ENCODE assay signal across 8 mouse cellular contexts in genomic region chr13:73512776-73513673, GRCm38 (mm10). TPM values are rescaled to one million over a fixed set of nuclear protein-coding genes. Genes with fewer than 3 reads are reported as not detected.
DNase-seq lines count a peak whose midpoint lies in the region; ATAC-seq and TF ChIP-seq lines count a peak whose summit lies in the region.

No protein-coding gene starts in this region.

- H3K27ac ChIP-seq in kidney, postnatal 0 days = no peak overlapping the region
- no peak overlapping the region for H3K27ac ChIP-seq in liver, adult 2 months (replicated peaks; ENCODE audit: insufficient read depth, low read depth, low read length)
- no peak overlapping the region for H3K27ac ChIP-seq in stomach, embryonic 16.5 days (ENCODE audit: low read length)

- H3K27me3 ChIP-seq in kidney, postnatal 0 days (ENCODE audit: insufficient read depth, low read length) = no peaks in the 10 kb centered on the region
- H3K27me3 ChIP-seq in liver, adult 2 months (ENCODE audit: control insufficient read depth, insufficient read depth, low read length) = no peaks in the 10 kb centered on the region
- H3K27me3 ChIP-seq in stomach, embryonic 16.5 days (ENCODE audit: control insufficient read depth, insufficient read depth, low read length) = no peaks in the 10 kb centered on the region

- no peak overlapping the region for H3K4me2 ChIP-seq in kidney, postnatal 0 days (ENCODE audit: low read length)
- H3K4me2 ChIP-seq in stomach, embryonic 16.5 days (ENCODE audit: low read depth, low read length) = no peak overlapping the region

- peak; percentile 94 for TF ChIP-seq CTCF in kidney, postnatal 0 days (IDR thresholded peaks at IDR 0.05; ENCODE audit: low read depth)
- TF ChIP-seq CTCF in liver, adult 2 months (IDR thresholded peaks at IDR 0.05; ENCODE audit: low read depth, low read length) = peak; percentile 82

- peaks cover 24% of the 10 kb centered on the region for H3K36me3 ChIP-seq in kidney, postnatal 0 days (ENCODE audit: insufficient read depth, low read length)
- no peaks in the 10 kb centered on the region for H3K36me3 ChIP-seq in liver, adult 2 months (ENCODE audit: control insufficient read depth, insufficient read depth, low read length)
- H3K36me3 ChIP-seq in stomach, embryonic 16.5 days (ENCODE audit: control insufficient read depth, insufficient read depth, low read length) = peaks cover 13% of the 10 kb centered on the region

- WGBS in kidney, postnatal 0 days = 56% methylated on average over 13 of the region's 13 CpGs
- WGBS in liver, adult 2 months = 49% methylated on average over 13 of the region's 13 CpGs
- WGBS in stomach, embryonic 16.5 days = 56% methylated on average over 13 of the region's 13 CpGs

- no peak overlapping the region for H3K9ac ChIP-seq in kidney, postnatal 0 days (ENCODE audit: low read depth, low read length)
- H3K9ac ChIP-seq in liver, adult 2 months (ENCODE audit: low read depth, low read length) = no peak overlapping the region
- H3K9ac ChIP-seq in stomach, embryonic 16.5 days (ENCODE audit: low read length) = no peak overlapping the region

- H3K4me3 ChIP-seq in kidney, postnatal 0 days (replicated peaks; ENCODE audit: low read depth, low read length) = no peak overlapping the region
- H3K4me3 ChIP-seq in liver, adult 2 months (ENCODE audit: insufficient read depth, low read depth, low read length) = no peak overlapping the region
- no peak overlapping the region for H3K4me3 ChIP-seq in stomach, embryonic 16.5 days (replicated peaks; ENCODE audit: low read length)

- no peaks in the 10 kb centered on the region for H3K9me3 ChIP-seq in kidney, postnatal 0 days (replicated peaks; ENCODE audit: low read length)
- H3K9me3 ChIP-seq in stomach, embryonic 16.5 days (replicated peaks; ENCODE audit: control insufficient read depth, low read length) = no peaks in the 10 kb centered on the region

- TF ChIP-seq POLR2A in liver, adult 2 months (IDR thresholded peaks at IDR 0.05; ENCODE audit: extremely low read depth, insufficient read depth, low read length) = no peak

- peak; percentile 29 for ATAC-seq in kidney, postnatal 0 days (replicated peaks; ENCODE audit: low FRiP score, low read depth)
- ATAC-seq in stomach, embryonic 16.5 days (ENCODE audit: insufficient read depth, low FRiP score) = peak; percentile 19; the same call in 1 of the 2 replicates

- DNase-seq in CD4-positive, CD25-positive, alpha-beta regulatory T cell, adult 2 months (ENCODE audit: low read depth, low spot score) = peak; percentile 82
- DNase-seq in adrenal gland, postnatal 25 days = peak; percentile 65
- DNase-seq in embryo, embryonic 9.5 days (ENCODE audit: extremely low spot score) = peak; percentile 83
- peak; percentile 28 to 43 for DNase-seq in heart, adult 9 months (ENCODE audit: low spot score in 2 of 2)
- peak; percentile 71 for DNase-seq in kidney, postnatal 0 days (ENCODE audit: low spot score)
- peak; percentile 57 for DNase-seq in liver, adult 2 months (ENCODE audit: extremely low read depth, low read depth, low spot score)
- peak; percentile 81 for DNase-seq in neural tube, embryonic 10.5 days (ENCODE audit: extremely low spot score, low spot score)

- no peaks in the 10 kb centered on the region for H3K79me2 ChIP-seq in liver, adult 2 months (ENCODE audit: control insufficient read depth, insufficient read depth, low read length)

- H3K4me1 ChIP-seq in kidney, postnatal 0 days (replicated peaks; ENCODE audit: insufficient read depth, low read length) = no peaks in the 10 kb centered on the region
- 0 out of 2 replicates have a peak, but pooled peaks cover 2% of the 10 kb centered on the region for H3K4me1 ChIP-seq in liver, adult 2 months (ENCODE audit: control insufficient read depth, insufficient read depth, low read length)
- no peaks in the 10 kb centered on the region for H3K4me1 ChIP-seq in stomach, embryonic 16.5 days (ENCODE audit: control insufficient read depth, insufficient read depth, low read length)

RNA-seq across cellular contexts. Expression of gene Slc6a3, which starts 23.5 kb away (rescaled TPM):
- 0.12 TPM in 1 of 2 replicates, not detected in the other for total RNA-seq in adrenal gland, postnatal 25 days (2021)
- not detected in 2 replicates for polyA plus RNA-seq in kidney, postnatal 0 days (2015; fragmentation: Nextera tagmentation; extraction: Ambion mirVana)
- not detected in 2 replicates for total RNA-seq in liver, adult 2 months (2014; rRNA removed)
- not detected in 2 replicates for polyA plus RNA-seq in liver, adult 2 months (2012; rRNA removed)
- 0.09 and 0.12 TPM in 2 replicates for polyA plus RNA-seq in stomach, embryonic 16.5 days (2015; fragmentation: Nextera tagmentation; extraction: Ambion mirVana)

RNA-seq across cellular contexts. Expression of gene Lpcat1, which starts 46.0 kb away (rescaled TPM):
- total RNA-seq in adrenal gland, postnatal 25 days (2021) = 12.7 and 20.9 TPM in 2 replicates
- 21.8 and 23.6 TPM in 2 replicates for polyA plus RNA-seq in kidney, postnatal 0 days (2015; fragmentation: Nextera tagmentation; extraction: Ambion mirVana)
- 2.8 and 2.9 TPM in 2 replicates for total RNA-seq in liver, adult 2 months (2014; rRNA removed)
- 2.2 and 2.5 TPM in 2 replicates for polyA plus RNA-seq in liver, adult 2 months (2012; rRNA removed)
- 20.0 and 21.0 TPM in 2 replicates for polyA plus RNA-seq in stomach, embryonic 16.5 days (2015; fragmentation: Nextera tagmentation; extraction: Ambion mirVana)
